Mouse (Mus musculus) thymus, adult 2 months (tissue): ENCODE measurements at regions not wholly inside any gene's neighbourhood (a gene's known extent, or its start where the extent isn't known, plus 50 kb on each side); places are given as distances from the start of the nearest gene placed in this dataset.

Experiments
- DNase-seq: peaks from one replicate; pipeline ENCODE4 v3.0.0; 2021
- H3K27ac ChIP-seq: fragments of 200-500 bp; 2 replicates; pipeline ENCODE4 v1.5.1; 2012; ENCODE audit warnings: low read length, control low read depth; ENCODE audit not compliant: control insufficient read depth, insufficient read depth
- H3K27me3 ChIP-seq: fragments of 200-500 bp; 2 replicates; pipeline ENCODE4 v1.6.1; 2012; ENCODE audit warnings: mild to moderate bottlenecking, low read length, moderate library complexity, mixed read lengths; ENCODE audit not compliant: control insufficient read depth, insufficient read depth
- H3K36me3 ChIP-seq: fragments of 200-500 bp; 2 replicates; pipeline ENCODE4 v1.6.1; 2012; ENCODE audit warnings: mild to moderate bottlenecking, low read length, moderate library complexity; ENCODE audit not compliant: control insufficient read depth, insufficient read depth
- H3K4me1 ChIP-seq: fragments of 200-500 bp; replicated peaks from 2 replicates; pipeline ENCODE4 v1.6.1; 2012; ENCODE audit warnings: low read length; ENCODE audit not compliant: control insufficient read depth, insufficient read depth
- H3K4me3 ChIP-seq: fragments of 200-500 bp; 2 replicates; pipeline ENCODE4 v1.5.1; 2012; ENCODE audit warnings: mild to moderate bottlenecking, low read length, control low read depth, moderate library complexity; ENCODE audit not compliant: control insufficient read depth, insufficient read depth
- CTCF ChIP-seq: fragments of 200-500 bp; IDR thresholded peaks from 2 replicates; pipeline ENCODE4 v1.5.1; 2012; ENCODE audit warnings: mild to moderate bottlenecking, control low read depth, low read length, moderate library complexity, borderline replicate concordance; ENCODE audit not compliant: control insufficient read depth, poor library complexity, insufficient read depth; ENCODE audit errors: extremely low read depth
- POLR2A ChIP-seq: fragments of 200-500 bp; IDR thresholded peaks from 2 replicates; pipeline ENCODE4 v1.6.1; 2012; ENCODE audit warnings: mild to moderate bottlenecking, low read length, control low read depth, moderate library complexity; ENCODE audit not compliant: control insufficient read depth, poor library complexity, insufficient read depth; ENCODE audit errors: extremely low read depth
- WGBS: fragments of 180-500 bp; shearing (Covaris S2); methylation state at CpG from one replicate; pipeline ENCODE4 v1.1.7; 2018; 5-methylcytosine and 5-hydroxymethylcytosine counted together

DNA sequence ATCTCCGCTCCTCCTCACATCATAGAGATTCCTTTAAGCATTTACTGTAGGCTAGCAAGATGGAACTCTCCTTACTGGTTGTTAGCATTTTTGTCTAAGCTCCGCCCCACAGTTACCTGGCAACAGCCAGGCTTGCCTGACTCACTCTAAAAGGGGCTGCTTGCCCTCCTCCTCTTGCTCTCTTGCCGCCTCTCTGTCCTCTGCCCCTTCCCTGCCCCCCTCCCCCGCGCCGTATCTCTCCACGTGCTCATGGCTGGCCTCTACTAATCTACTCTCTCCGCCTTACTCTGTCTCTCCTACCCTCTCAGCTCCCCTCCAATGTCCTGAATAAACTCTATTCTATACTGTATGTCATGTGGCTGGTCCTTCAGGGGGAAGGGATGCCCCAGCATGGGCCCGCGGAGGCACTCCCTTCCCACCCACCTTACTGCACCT is 59.9 kb upstream of the Zfp644 start:
- H3K27ac ChIP-seq: peak overlapping the region; percentile 24; the same call in 1 of the 2 replicates
- no peaks in the 10 kb centered on the region for H3K27me3 ChIP-seq
- 16% methylated on average over 10 of the region's 10 CpGs for WGBS
- no peak overlapping the region for H3K4me3 ChIP-seq
- no peaks in the 10 kb centered on the region for H3K36me3 ChIP-seq
- peak; percentile 65 for DNase-seq
- TF ChIP-seq CTCF (no peak), POLR2A (0 out of 2 replicates have a peak, but pooled peaks have one; percentile 26)
- peaks cover 35% of the 10 kb centered on the region for H3K4me1 ChIP-seq

DNA sequence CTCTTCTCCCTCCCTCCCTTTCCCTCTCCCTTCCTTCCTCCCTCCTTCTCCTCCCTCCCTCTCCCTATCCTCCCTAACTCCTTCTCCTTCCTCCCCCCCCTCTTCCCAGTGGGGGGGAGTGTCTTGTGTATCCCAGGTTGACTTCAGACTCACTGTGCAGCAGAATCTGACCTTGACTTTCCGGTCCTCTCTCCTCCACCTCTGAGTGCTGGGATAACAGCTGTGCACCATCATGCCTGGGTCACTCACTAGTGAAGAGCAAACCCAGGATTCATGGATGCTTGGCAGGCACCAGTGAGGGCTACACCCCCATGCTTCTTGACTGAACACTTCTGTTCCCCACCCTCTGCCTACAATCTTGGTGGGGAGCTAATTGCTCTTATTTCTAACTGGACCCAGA is 56.2 kb upstream of the Zfp644 start:
- DNase-seq: no peak
- Histone ChIP-seq H3K27ac (no peak overlapping the region), H3K4me1 (peaks cover 33% of the 10 kb centered on the region), H3K36me3 (no peaks in the 10 kb centered on the region), H3K4me3 (no peak overlapping the region), H3K27me3 (no peaks in the 10 kb centered on the region)
- TF ChIP-seq POLR2A: no peak
- TF ChIP-seq CTCF: no peak
- 100% methylated on average over 1 of the region's 1 CpGs for WGBS

DNA sequence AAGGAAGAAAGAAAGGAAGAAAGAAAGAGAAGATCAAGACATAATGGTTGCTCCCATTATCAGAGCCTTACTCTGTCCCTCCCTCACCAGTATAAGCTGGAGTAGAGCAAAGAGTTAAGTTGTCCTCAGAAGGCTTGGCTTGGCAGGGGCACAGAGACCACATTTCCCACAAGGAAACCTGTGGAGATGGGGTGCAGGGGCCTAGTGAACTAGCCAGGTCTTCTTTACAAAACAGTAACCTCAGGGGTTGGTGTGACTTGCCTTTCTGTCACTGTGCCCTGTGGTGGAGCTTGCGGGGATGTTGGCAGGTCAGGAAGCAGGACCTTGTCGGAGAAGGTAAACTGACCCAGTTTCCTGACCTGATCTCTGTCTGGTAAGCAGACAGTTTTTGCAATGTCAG is 53.1 kb upstream of the Zfp644 start:
- Histone ChIP-seq H3K4me3 (no peak overlapping the region), H3K4me1 (peaks cover 15% of the 10 kb centered on the region), H3K27me3 (no peaks in the 10 kb centered on the region), H3K27ac (no peak overlapping the region), H3K36me3 (no peaks in the 10 kb centered on the region)
- no peak for DNase-seq
- TF ChIP-seq CTCF (no peak), POLR2A (no peak)
- WGBS: 39% methylated on average over 2 of the region's 2 CpGs

GRCm38 (mm10) chr5:106748527-106749138 is 51.5 kb upstream of the Zfp644 start:
- Histone ChIP-seq H3K4me1 (peaks cover 15% of the 10 kb centered on the region), H3K36me3 (no peaks in the 10 kb centered on the region), H3K27ac (no peak overlapping the region), H3K27me3 (no peaks in the 10 kb centered on the region), H3K4me3 (no peak overlapping the region)
- TF ChIP-seq POLR2A (no peak), CTCF (no peak)
- WGBS: 93% methylated on average over 12 of the region's 12 CpGs
- no peak for DNase-seq
